8 mouse cellular contexts compared by ENCODE assay signal in the genomic region with DNA sequence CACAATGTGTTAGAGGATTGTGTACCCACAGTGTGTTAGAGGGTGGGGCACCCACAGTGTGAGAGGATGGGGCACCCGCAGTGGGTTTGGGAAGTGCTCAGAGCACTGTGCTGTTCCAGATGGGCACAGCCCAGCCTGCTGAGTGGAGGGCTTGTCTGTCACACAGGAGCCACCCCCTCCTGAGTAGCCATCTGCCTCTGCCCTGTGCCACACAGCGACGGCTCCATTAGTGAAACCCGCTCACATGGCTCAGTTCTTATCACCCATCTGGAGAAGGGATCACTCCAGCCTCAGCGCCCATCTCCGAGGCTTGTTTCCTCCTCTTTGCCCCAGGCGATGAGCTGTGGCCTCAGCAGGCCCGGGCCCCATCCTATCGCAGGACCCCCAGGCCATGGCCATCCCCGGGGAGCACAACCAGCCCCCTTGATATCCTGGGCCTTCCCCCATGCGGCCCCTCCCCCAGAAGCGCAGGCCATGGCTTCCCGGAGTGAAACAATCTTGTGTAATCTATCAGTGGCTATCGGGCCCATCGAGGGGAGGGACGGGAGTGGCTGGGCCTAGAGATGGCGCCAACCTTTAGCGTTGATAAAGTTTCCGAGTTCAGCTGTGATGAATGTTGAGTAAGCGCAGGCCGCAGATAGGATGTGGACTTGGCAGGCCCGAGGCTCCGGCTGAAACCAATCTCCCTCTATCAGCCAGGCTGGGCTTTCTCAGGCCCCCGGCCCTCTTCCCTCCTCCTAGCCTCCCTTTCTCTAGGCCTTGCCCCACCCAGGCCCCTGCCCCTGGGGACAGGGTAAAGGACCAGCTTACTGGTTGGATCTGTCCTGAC. TPM values are rescaled to one million over a fixed set of nuclear protein-coding genes. Genes with fewer than 3 reads are reported as not detected.
A peak's percentile ranks its signal among the peaks of the same experiment; 100 is the strongest.
DNase-seq lines count a peak whose midpoint lies in the region; ATAC-seq lines count a peak whose summit lies in the region.

No protein-coding gene starts in this region.

- H3K27ac ChIP-seq in kidney, embryonic 14.5 days (ENCODE audit: low read depth, low read length), result no peak overlapping the region
- peak overlapping the region; percentile 96 for H3K27ac ChIP-seq in heart, embryonic 15.5 days

- 0 out of 2 replicates have a peak, but pooled peaks have one; percentile 12 for ATAC-seq in kidney, embryonic 14.5 days (ENCODE audit: low FRiP score, low TSS enrichment)
- ATAC-seq in common myeloid progenitor, adult 5-6 weeks (replicated peaks; ENCODE audit: low read depth, poor library complexity, severe bottlenecking), result peak; percentile 12
- peak; percentile 32 for ATAC-seq in heart, embryonic 15.5 days (replicated peaks; ENCODE audit: insufficient number of reproducible peaks, insufficient read depth, low FRiP score, low read depth)
- peak; percentile 27 for ATAC-seq in megakaryocyte-erythroid progenitor cell, adult 5-6 weeks (replicated peaks; ENCODE audit: low FRiP score, low TSS enrichment, poor library complexity, severe bottlenecking)

- H3K27me3 ChIP-seq in kidney, embryonic 14.5 days (ENCODE audit: control insufficient read depth, insufficient read depth, low read length), result no peaks in the 10 kb centered on the region
- no peaks in the 10 kb centered on the region for H3K27me3 ChIP-seq in heart, embryonic 15.5 days

- H3K4me2 ChIP-seq in kidney, embryonic 14.5 days (replicated peaks; ENCODE audit: low read depth, low read length), result no peak overlapping the region
- H3K4me2 ChIP-seq in heart, embryonic 15.5 days, result peak overlapping the region; percentile 21; the same call in 1 of the 2 replicates

- DNase-seq in kidney, adult 9 months, result no peak
- peak; percentile 56 to 77 for DNase-seq in layer of hippocampus, adult 8-10 months (ENCODE audit: low spot score in 2 of 2)
- DNase-seq in Muller cell, postnatal 12 days (ENCODE audit: inconsistent ontology term), result no peak
- DNase-seq in thymus, postnatal 36 days, result no peak

- no peaks in the 10 kb centered on the region for H3K9me3 ChIP-seq in kidney, embryonic 14.5 days (ENCODE audit: control insufficient read depth, low read length)
- H3K9me3 ChIP-seq in heart, embryonic 15.5 days (replicated peaks), result no peaks in the 10 kb centered on the region

- H3K36me3 ChIP-seq in kidney, embryonic 14.5 days (ENCODE audit: control insufficient read depth, insufficient read depth, low read length), result no peaks in the 10 kb centered on the region
- no peaks in the 10 kb centered on the region for H3K36me3 ChIP-seq in heart, embryonic 15.5 days

- H3K4me1 ChIP-seq in kidney, embryonic 14.5 days (ENCODE audit: control insufficient read depth, insufficient read depth, low read length), result peaks cover 36% of the 10 kb centered on the region
- peaks cover 99% of the 10 kb centered on the region for H3K4me1 ChIP-seq in heart, embryonic 15.5 days (replicated peaks)

- 35% methylated on average over 24 of the region's 24 CpGs for WGBS in kidney, embryonic 14.5 days
- 17% methylated on average over 24 of the region's 24 CpGs for WGBS in heart, embryonic 15.5 days

- no peak overlapping the region for H3K4me3 ChIP-seq in kidney, embryonic 14.5 days (ENCODE audit: low read length)
- no peak overlapping the region for H3K4me3 ChIP-seq in heart, embryonic 15.5 days

- H3K9ac ChIP-seq in kidney, embryonic 14.5 days (ENCODE audit: low read depth, low read length), result peak overlapping the region; percentile 4; the same call in 1 of the 2 replicates
- H3K9ac ChIP-seq in heart, embryonic 15.5 days, result peak overlapping the region; percentile 5; the same call in 1 of the 2 replicates

RNA-seq across cellular contexts. Expression of gene Zfpm1, which starts 14.4 kb away (rescaled TPM):
- 2.7 and 2.8 TPM in 2 replicates for polyA plus RNA-seq in kidney, embryonic 14.5 days (2014; fragmentation: Nextera tagmentation; extraction: Ambion mirVana)
- total RNA-seq in common myeloid progenitor, adult 5-6 weeks (2017), result 53.0 and 72.2 TPM in 2 replicates
- polyA plus RNA-seq in heart, embryonic 15.5 days (2015; fragmentation: Nextera tagmentation; extraction: Ambion mirVana), result 3.8 and 3.9 TPM in 2 replicates
- 10 to 100 TPM; 37.3 to 45.5 (median 41.5) TPM for total RNA-seq in layer of hippocampus, adult 8-10 months (2022)
- total RNA-seq in megakaryocyte-erythroid progenitor cell, adult 5-6 weeks (2014; fragmentation: Nextera tagmentation), result 188 and 219 TPM in 2 replicates
- 43.8 and 102 TPM in 2 replicates for total RNA-seq in megakaryocyte-erythroid progenitor cell, adult 5-6 weeks (2017)

Comparison
In these comparisons a context has a peak if more than half of its experiments do, and no peak if none do; other contexts are left out.
1. DNase-seq: peak in layer of hippocampus, adult 8-10 months (2 of 2); none in kidney, adult 9 months (single experiment), Muller cell, postnatal 12 days (single experiment) and thymus, postnatal 36 days (0 of 2).
2. Peak in every context shown above with its lines, with median percentiles within 50 percentile points of each other: ATAC-seq.